Mouse (Mus musculus): Measurements from ENCODE around the gene Mtm1.

GRCm38 (mm10) chrX:71183671-71184070 is 26.9 kb upstream of the Mtm1 start:
- TF ChIP-seq MAFK (IDR thresholded peaks at IDR 0.05; ENCODE audit: insufficient read depth, low read depth, low read length) (no peak), HCFC1 (IDR thresholded peaks at IDR 0.05; ENCODE audit: borderline replicate concordance, insufficient read depth, low read length) (no peak)
